Mouse (Mus musculus): ENCODE data around the gene Gcnt7.

The Gcnt7 gene

GRCm38 (mm10) chr2:172406173-172406572 lies 52.2 kb downstream of the Gcnt7 start:
- DNase-seq (ENCODE audit: extremely low read depth, low read depth, low spot score): no peak

- DNase-seq (ENCODE audit: extremely low read depth, low read depth, low spot score): no peak
These were observed 53.4 kb downstream of the Gcnt7 start for GRCm38 (mm10) chr2:172405011-172405410.

GRCm38 (mm10) chr2:172404239-172404638 lies 54.2 kb downstream of the Gcnt7 start:
- DNase-seq (ENCODE audit: extremely low read depth, low read depth, low spot score): no peak

GRCm38 (mm10) chr2:172401116-172401825 lies 57.1 kb downstream of the Gcnt7 start:
- DNase-seq (ENCODE audit: extremely low read depth, low read depth, low spot score): no peak
